Mouse (Mus musculus) left cerebral cortex, adult 18-20 months (tissue): ENCODE measurements around the gene Fam50b. TPM values are rescaled to one million over a fixed set of nuclear protein-coding genes. Genes with fewer than 3 reads are reported as not detected.
A peak's percentile ranks its signal among the peaks of the same experiment; 100 is the strongest.

Experiments used
- DNase-seq, 2 experiments: peaks; one replicate each; pipeline ENCODE4 v3.0.0; 2021 to 2022; ENCODE audit warnings: low spot score in 2 of 2, mixed read lengths in 1 of 2
- long read RNA-seq, 2 experiments: library from polyadenylated mRNA; stranded (forward); transcript quantifications; one replicate each; pipeline ENCODE4 v2.0.0; 2021
- total RNA-seq, 2 experiments: library from RNA; stranded (reverse); gene quantifications; 2 replicates each; pipeline ENCODE4 v1.2.3; 2021

Gene Fam50b
- total RNA-seq, result not detected
- long read RNA-seq, experiment 1, result 0 reads
- long read RNA-seq, experiment 2, result 0 reads

GRCm38 (mm10) chr13:34734686-34735085, at the start of gene Fam50b:
TSS of gene Fam50b (plus strand) at chr13:34734850.
- no peak for DNase-seq

DNA sequence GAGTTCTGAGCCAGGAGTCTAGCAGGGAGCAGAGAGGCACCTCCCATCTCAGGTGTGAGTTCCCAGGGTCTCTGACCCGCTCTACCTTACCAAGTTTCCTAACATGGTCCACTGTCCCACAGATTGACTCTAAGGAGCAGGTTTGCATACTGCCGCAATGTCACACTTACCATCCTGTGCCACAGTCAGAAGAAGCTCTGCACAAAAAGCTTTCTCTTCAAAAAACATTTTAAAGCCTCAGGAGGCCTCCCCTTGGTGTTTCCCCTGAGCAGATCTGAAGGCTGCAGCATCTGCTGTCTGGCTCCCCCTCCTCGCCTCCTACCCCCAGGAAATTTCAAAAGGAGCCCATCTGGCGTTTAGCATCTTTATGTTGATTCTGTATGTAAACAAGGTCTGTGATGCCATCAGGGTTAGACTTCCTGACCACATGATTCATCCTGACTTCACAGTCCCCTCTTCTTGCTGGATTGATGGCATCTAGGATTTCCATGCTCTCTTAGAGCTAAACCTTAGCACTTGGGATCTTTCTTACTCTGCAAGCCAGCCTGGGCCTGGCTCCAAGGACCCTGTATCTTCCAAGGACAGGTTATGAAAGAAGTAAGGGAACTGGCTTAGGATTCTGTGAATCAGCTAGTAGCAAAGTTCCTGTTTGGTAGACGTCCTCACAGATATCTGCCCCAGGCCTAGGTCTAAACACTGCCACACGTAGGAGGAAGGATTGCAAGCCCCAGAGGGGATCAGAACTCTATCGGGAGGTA, 49.5 kb upstream of the Fam50b start:
- DNase-seq, result no peak

DNA sequence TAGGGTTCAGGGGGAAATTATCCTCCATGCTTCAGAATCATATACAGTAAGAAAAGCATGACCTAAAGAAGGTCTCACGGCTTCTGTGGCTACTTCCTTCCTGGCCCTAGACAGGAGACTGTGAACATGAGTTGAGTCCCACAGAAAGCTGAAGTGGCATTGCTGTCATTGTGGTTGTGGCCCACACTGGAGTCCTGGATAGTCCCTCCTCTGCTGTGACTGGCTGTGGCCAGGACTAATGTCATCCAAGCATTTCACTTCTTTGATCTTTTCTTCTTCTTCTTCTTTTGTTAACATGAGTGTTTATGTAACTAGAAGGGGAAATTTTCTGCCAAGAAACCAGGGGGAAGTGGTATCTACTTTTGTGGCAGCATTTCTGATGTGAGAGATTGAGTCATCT, 43.6 kb upstream of the Fam50b start:
- DNase-seq, result no peak

DNA sequence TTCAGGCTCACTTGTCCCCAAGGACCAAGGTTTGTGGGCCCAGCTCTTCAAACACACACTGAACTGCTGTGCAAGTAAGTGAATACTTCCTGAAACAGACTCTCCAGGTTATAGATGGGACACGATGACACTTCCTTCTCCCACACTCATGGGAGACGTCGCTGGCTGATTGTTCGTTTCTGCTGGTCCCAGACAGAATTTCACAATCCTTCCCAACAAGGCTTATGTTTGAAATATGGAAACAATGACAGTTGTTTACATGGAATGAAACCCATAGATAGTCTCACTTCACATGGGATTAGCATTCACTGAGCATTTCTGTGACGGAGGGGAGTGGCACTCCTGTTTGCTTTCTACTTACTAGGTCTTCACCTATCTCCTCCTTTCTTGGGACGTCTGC, 41.5 kb upstream of the Fam50b start:
- no peak for DNase-seq

GRCm38 (mm10) chr13:34696734-34697332, 37.8 kb upstream of the Fam50b start:
- no peak for DNase-seq

DNA sequence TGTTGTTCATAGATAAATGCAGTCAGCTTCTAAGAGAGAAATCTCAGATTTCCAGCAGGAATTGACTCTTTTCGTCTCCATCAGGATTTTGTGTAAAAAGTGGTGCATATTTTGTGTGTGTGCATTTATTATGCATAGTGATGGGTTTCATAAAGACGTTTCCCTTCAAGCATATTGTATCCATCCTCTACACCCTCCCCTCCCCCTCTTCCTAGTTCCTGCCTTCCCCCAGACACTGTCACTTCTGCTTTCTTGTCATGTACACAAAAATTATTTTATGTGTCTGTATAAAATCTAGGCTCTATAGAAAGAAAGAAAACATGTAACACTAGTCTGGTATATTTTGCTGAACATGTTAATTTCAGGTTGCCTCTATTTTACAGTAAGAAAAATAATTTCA, 34.6 kb upstream of the Fam50b start:
- no peak for DNase-seq

GRCm38 (mm10) chr13:34700630-34701029, 34.0 kb upstream of the Fam50b start:
- no peak for DNase-seq

- no peak for DNase-seq
These were observed 31.3 kb upstream of the Fam50b start for GRCm38 (mm10) chr13:34703301-34703700.

DNA sequence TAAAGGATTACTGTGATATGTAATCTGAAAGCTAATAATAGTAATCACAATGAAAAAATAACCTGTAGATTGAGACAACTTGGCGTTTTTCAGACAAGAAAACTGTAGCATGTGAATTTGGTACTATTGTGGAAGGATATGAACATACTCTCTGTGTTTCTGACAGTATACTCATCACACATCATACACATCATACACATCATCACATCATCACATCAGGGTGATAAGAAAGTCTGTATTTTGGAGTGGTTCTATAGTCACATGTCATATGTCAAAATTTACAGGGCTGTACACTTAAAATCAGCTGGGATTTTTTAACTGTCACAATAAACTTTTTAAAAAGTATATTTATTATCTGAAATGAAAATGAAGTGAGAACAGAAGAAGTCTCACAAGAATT, 30.9 kb upstream of the Fam50b start:
- no peak for DNase-seq

- DNase-seq, result no peak
These were observed 29.8 kb upstream of the Fam50b start for GRCm38 (mm10) chr13:34704835-34705234.

GRCm38 (mm10) chr13:34708955-34709354, 25.7 kb upstream of the Fam50b start:
- peak in 1 of 2 experiments; percentile 19 for DNase-seq

DNA sequence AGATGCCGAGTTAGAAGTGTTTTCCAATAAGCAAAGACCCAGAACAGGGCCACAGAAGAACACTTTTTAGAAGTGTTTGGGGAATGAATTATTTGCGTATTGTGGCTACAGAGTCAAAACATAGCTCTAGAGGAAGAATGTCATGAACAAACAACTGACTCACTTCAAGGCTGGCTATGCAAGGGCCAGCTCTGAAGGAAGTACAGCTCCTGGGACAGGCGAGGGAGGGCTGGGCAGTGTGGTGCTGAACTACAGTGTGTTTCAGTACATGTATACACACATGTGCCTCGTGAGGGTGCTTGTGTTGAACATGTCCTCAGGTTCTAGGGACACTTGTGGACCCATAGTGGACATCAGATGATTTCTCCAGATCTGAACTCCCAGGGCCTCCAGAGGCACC, 25.1 kb upstream of the Fam50b start:
- DNase-seq, result no peak

DNA sequence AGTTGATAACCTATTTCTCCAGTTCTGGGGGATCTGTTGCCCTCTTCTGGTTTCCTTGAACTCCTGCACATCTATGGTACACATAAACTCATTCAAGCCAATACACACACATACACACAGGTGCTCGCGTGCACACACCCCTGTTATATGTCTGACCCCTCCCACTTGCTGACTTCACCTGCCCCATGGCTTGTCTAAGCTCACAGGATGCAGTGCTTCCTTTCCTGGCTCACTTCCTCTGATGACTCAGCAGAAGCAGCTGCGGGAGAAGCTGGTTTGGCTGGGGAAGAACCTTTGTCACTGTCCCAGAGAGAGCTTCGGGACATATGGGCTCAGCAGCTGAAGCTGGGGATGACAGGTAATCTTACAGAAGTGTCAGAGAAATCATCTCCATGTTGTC, 23.2 kb upstream of the Fam50b start:
- no peak for DNase-seq

- no peak for DNase-seq
These were observed 21.8 kb upstream of the Fam50b start for GRCm38 (mm10) chr13:34712881-34713280.

DNA sequence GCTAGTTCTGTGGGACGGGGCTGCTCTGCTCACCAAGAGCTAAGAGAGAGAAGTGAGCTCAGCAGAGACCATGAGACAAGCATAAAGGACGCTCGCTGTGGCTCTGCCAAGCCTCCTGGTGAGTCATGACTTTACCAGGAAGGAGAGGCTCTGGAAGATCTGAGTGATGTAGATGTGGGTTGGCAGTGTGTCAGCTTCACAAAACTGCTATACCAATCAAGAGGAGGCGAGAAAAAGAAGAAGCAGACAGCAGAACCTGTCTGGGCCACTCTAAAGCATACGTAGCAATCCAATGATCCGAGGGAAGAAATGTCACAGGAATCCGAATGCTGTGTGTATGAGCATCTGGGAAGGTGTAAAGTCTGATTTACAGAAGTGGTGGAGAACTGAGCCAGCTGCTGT, 19.2 kb upstream of the Fam50b start:
- peak; percentile 76 to 78 for DNase-seq

GRCm38 (mm10) chr13:34724831-34725592, 9.6 kb upstream of the Fam50b start:
- no peak for DNase-seq

DNA sequence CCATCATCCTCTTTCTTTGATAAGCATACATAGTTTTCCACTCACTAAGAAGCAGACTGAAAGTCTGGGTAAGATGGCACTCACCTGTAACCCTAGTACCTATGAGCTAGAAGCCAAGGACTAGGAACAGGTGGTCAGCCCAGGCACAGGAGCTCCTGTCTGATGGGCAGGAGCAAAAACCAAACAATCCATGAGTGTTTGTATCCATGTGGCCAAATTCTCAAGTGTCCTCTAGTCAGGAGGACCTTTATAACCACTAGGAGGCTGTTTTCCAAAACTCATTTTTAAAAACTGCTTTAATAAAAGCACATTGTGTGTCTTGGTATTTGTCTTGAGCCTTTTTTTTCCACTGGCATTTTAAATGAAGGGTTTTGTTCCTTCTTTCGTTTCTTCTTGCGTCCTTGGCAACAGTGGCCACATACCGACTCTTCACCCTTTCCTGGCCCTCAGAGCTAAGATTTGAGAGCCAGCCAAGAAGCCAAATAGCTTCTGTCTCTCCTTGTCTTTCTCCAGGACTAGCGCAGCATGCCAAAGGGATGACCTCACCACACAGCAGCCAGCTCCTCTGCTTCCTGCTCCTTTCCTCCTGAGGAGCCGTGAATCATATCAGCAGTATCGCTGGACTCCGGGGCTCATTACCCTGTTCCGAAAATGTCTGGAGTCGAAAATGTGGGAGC, 8.7 kb upstream of the Fam50b start:
- DNase-seq, result peak; percentile 15 to 27

- DNase-seq, result no peak
These were observed 8.2 kb upstream of the Fam50b start for GRCm38 (mm10) chr13:34726477-34726805.

DNA sequence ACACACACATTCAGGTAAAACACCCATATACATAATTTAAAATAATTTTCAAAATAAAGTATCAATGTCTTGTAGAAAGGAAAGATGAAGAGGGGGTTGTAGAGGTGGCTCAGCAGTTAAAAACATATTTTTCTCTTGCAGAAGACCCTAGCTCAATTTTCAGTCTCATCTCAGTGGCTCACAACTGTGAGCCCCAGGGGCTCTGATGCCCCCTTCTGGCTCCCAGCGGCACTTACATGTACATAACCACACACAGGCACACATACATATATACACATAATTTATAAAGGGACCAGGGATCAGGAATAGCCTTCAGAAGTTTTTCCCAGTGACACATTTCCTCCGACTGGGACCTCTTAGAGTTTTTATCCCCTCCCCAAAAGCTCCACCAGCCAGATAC, 7.6 kb upstream of the Fam50b start:
- no peak for DNase-seq

GRCm38 (mm10) chr13:34731551-34731950, 3.1 kb upstream of the Fam50b start:
- no peak for DNase-seq

DNA sequence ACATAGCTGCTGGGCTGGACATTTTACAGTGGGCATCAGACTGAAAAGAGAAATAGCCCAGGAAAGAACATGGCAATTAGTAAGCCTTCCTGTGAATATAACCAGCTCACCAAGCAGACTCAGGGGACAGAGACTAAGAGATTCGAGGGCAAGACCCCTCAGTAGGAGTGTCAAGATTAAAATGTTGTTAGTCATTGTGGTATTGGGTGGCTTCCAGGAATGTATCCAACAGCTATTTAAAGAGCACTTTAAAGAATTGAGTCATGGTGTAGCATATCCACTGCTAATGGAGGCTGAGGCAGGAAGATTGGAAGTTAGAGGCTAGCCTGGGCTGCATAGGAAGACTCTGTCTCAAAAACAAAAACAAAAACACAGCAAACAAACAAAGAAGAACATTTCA, 870 bp upstream of the Fam50b start:
- no peak for DNase-seq
